In genomic region chr8:48843931-48844285, GRCm38 (mm10) we compare ENCODE assay signal across 8 mouse cellular contexts. TPM values are rescaled to one million over a fixed set of nuclear protein-coding genes. Genes with fewer than 3 reads are reported as not detected.
DNase-seq lines count a peak whose midpoint lies in the region; ATAC-seq and TF ChIP-seq lines count a peak whose summit lies in the region.

Gene Tenm3, minus strand, starts transcription at chr8:48843951.

- H3K4me1 ChIP-seq in embryonic facial prominence, embryonic 12.5 days = peaks cover 7% of the 10 kb centered on the region
- peaks cover 18% of the 10 kb centered on the region; the same call in 1 of the 2 replicates for H3K4me1 ChIP-seq in hindbrain, embryonic 14.5 days (replicated peaks; ENCODE audit: control insufficient read depth, insufficient read depth, low read length)
- H3K4me1 ChIP-seq in liver, embryonic 11.5 days (replicated peaks; ENCODE audit: control insufficient read depth, insufficient read depth, low read length) = peaks cover 5% of the 10 kb centered on the region; the same call in 1 of the 2 replicates
- no peaks in the 10 kb centered on the region for H3K4me1 ChIP-seq in stomach, postnatal 0 days (replicated peaks; ENCODE audit: control insufficient read depth, insufficient read depth)

- TF ChIP-seq CTCF in stomach, postnatal 0 days (IDR thresholded peaks at IDR 0.05; ENCODE audit: low read depth) = no peak

- peak within 1 kb of the TSS; percentile 69 for H3K9ac ChIP-seq in embryonic facial prominence, embryonic 12.5 days
- peak within 1 kb of the TSS; percentile 70 for H3K9ac ChIP-seq in hindbrain, embryonic 14.5 days
- peak within 1 kb of the TSS; percentile 63 for H3K9ac ChIP-seq in liver, embryonic 11.5 days (ENCODE audit: low read depth, low read length)
- peak within 1 kb of the TSS; percentile 76 for H3K9ac ChIP-seq in stomach, postnatal 0 days (ENCODE audit: low read length)

- peak within 1 kb of the TSS; percentile 68 for H3K4me3 ChIP-seq in embryonic facial prominence, embryonic 12.5 days
- peak within 1 kb of the TSS; percentile 67 for H3K4me3 ChIP-seq in hindbrain, embryonic 14.5 days (replicated peaks; ENCODE audit: low read length)
- peak within 1 kb of the TSS; percentile 65 for H3K4me3 ChIP-seq in liver, embryonic 11.5 days (ENCODE audit: low read depth, low read length)
- peak within 1 kb of the TSS; percentile 96 for H3K4me3 ChIP-seq in stomach, postnatal 0 days (ENCODE audit: low read depth, low read length)

- H3K4me2 ChIP-seq in embryonic facial prominence, embryonic 12.5 days (replicated peaks) = peak within 1 kb of the TSS; percentile 86
- H3K4me2 ChIP-seq in hindbrain, embryonic 14.5 days (replicated peaks) = peak within 1 kb of the TSS; percentile 92
- peak within 1 kb of the TSS; percentile 75 for H3K4me2 ChIP-seq in liver, embryonic 11.5 days
- peak within 1 kb of the TSS; percentile 84 for H3K4me2 ChIP-seq in stomach, postnatal 0 days (replicated peaks; ENCODE audit: low read depth)

- 1% methylated on average over 19 of the region's 19 CpGs for WGBS in embryonic facial prominence, embryonic 12.5 days
- 0% methylated on average over 19 of the region's 19 CpGs for WGBS in hindbrain, embryonic 14.5 days
- WGBS in liver, embryonic 11.5 days = 1% methylated on average over 19 of the region's 19 CpGs
- under 1% methylated on average over 19 of the region's 19 CpGs for WGBS in stomach, postnatal 0 days

- H3K27me3 ChIP-seq in embryonic facial prominence, embryonic 12.5 days = peaks cover 30% of the 10 kb centered on the region
- peaks cover 9% of the 10 kb centered on the region; the same call in 1 of the 2 replicates for H3K27me3 ChIP-seq in hindbrain, embryonic 14.5 days (ENCODE audit: control insufficient read depth, insufficient read depth, low read length)
- H3K27me3 ChIP-seq in liver, embryonic 11.5 days (replicated peaks; ENCODE audit: control insufficient read depth, insufficient read depth, low read length) = peaks cover 46% of the 10 kb centered on the region
- no peaks in the 10 kb centered on the region for H3K27me3 ChIP-seq in stomach, postnatal 0 days (ENCODE audit: control insufficient read depth, insufficient read depth, low read length)

- ATAC-seq in embryonic facial prominence, embryonic 12.5 days (ENCODE audit: insufficient number of reproducible peaks, insufficient read depth, low FRiP score, low TSS enrichment) = peak; percentile 37; the same call in 1 of the 2 replicates
- ATAC-seq in hindbrain, embryonic 14.5 days (ENCODE audit: low FRiP score) = peak; percentile 62; the same call in 1 of the 2 replicates
- peak; percentile 53; the same call in 1 of the 2 replicates for ATAC-seq in liver, embryonic 11.5 days (replicated peaks; ENCODE audit: low FRiP score)
- peak; percentile 74 for ATAC-seq in stomach, postnatal 0 days (ENCODE audit: low FRiP score, low TSS enrichment)

- H3K36me3 ChIP-seq in embryonic facial prominence, embryonic 12.5 days = no peaks in the 10 kb centered on the region
- no peaks in the 10 kb centered on the region for H3K36me3 ChIP-seq in hindbrain, embryonic 14.5 days (replicated peaks; ENCODE audit: control insufficient read depth, insufficient read depth)
- no peaks in the 10 kb centered on the region for H3K36me3 ChIP-seq in liver, embryonic 11.5 days (ENCODE audit: control insufficient read depth, insufficient read depth, low read length)
- H3K36me3 ChIP-seq in stomach, postnatal 0 days (ENCODE audit: control insufficient read depth, insufficient read depth, low read length) = no peaks in the 10 kb centered on the region

- peak; percentile 20 for DNase-seq in kidney, adult 18-20 months
- DNase-seq in kidney, adult 8-10 months = no peak
- DNase-seq in ES-CJ7 (ENCODE audit: low read depth, low spot score) = peak; percentile 76
- no peak for DNase-seq in hindbrain, embryonic 14.5 days (ENCODE audit: low spot score)
- DNase-seq in liver, embryonic 11.5 days (ENCODE audit: low spot score) = peak; percentile 37
- peak; percentile 69 for DNase-seq in stomach, postnatal 0 days (ENCODE audit: low spot score)
- DNase-seq in urinary bladder, postnatal 36 days (ENCODE audit: low spot score in 2 of 2) = no peak

- no peak for TF ChIP-seq EP300 in stomach, postnatal 0 days (optimal IDR thresholded peaks at IDR 0.05)

- peak within 1 kb of the TSS; percentile 84 for H3K27ac ChIP-seq in embryonic facial prominence, embryonic 12.5 days
- peak within 1 kb of the TSS; percentile 85 for H3K27ac ChIP-seq in hindbrain, embryonic 14.5 days
- H3K27ac ChIP-seq in liver, embryonic 11.5 days (ENCODE audit: low read depth, low read length) = peak within 1 kb of the TSS; percentile 70
- peak within 1 kb of the TSS; percentile 90 for H3K27ac ChIP-seq in stomach, postnatal 0 days (replicated peaks)

- H3K9me3 ChIP-seq in embryonic facial prominence, embryonic 12.5 days = no peaks in the 10 kb centered on the region
- no peaks in the 10 kb centered on the region for H3K9me3 ChIP-seq in hindbrain, embryonic 14.5 days (ENCODE audit: control insufficient read depth, low read length)
- no peaks in the 10 kb centered on the region for H3K9me3 ChIP-seq in liver, embryonic 11.5 days (ENCODE audit: control insufficient read depth, low read length)
- H3K9me3 ChIP-seq in stomach, postnatal 0 days (ENCODE audit: control insufficient read depth, low read length) = no peaks in the 10 kb centered on the region

RNA-seq across cellular contexts. Expression of gene Tenm3, which starts in this region (rescaled TPM):
- 65.3 and 65.9 TPM in 2 replicates for polyA plus RNA-seq in embryonic facial prominence, embryonic 12.5 days (2016; fragmentation: Nextera tagmentation; extraction: Ambion mirVana)
- 43.7 and 46.8 TPM in 2 replicates for polyA plus RNA-seq in hindbrain, embryonic 14.5 days (2014; fragmentation: Nextera tagmentation; extraction: Ambion mirVana)
- polyA plus RNA-seq in liver, embryonic 11.5 days (2014; fragmentation: Nextera tagmentation; extraction: Ambion mirVana) = 11.0 and 13.6 TPM in 2 replicates
- 3.7 and 4.5 TPM in 2 replicates for polyA plus RNA-seq in stomach, postnatal 0 days (2015; fragmentation: Nextera tagmentation; extraction: Ambion mirVana)

Comparison
In these comparisons a context has a peak if more than half of its experiments do, and no peak if none do; other contexts are left out.
1. DNase-seq: peak in kidney, adult 18-20 months (single experiment), ES-CJ7 (single experiment), liver, embryonic 11.5 days (single experiment) and stomach, postnatal 0 days (single experiment); none in kidney, adult 8-10 months (0 of 2), hindbrain, embryonic 14.5 days (single experiment) and urinary bladder, postnatal 36 days (0 of 2).
2. Peak in every context shown above with its lines, with median percentiles within 50 percentile points of each other: ATAC-seq, H3K27ac ChIP-seq, H3K4me2 ChIP-seq, H3K4me3 ChIP-seq and H3K9ac ChIP-seq.